Mouse (Mus musculus) liver, adult 2 months (tissue): ENCODE measurements at regions not wholly inside any gene's neighbourhood (a gene's known extent, or its start where the extent isn't known, plus 50 kb on each side); places are given as distances from the start of the nearest gene placed in this dataset.

Source experiments
- CTCF ChIP-seq: fragments of 200-500 bp; IDR thresholded peaks from 2 replicates; pipeline ENCODE4 v1.5.1; 2011; ENCODE audit warnings: low read depth, low read length, control low read depth
- POLR2A ChIP-seq: fragments of 200-500 bp; IDR thresholded peaks from 2 replicates; pipeline ENCODE4 v1.6.1; 2011; ENCODE audit warnings: low read length, control low read depth; ENCODE audit not compliant: insufficient read depth; ENCODE audit errors: extremely low read depth

GRCm38 (mm10) chr2:108919500-108920045, 361.0 kb upstream of the Kif18a start:
- TF ChIP-seq POLR2A (no peak), CTCF (no peak)
